Mouse (Mus musculus): Measurements from ENCODE around the gene Rgma. TPM values are rescaled to one million over a fixed set of nuclear protein-coding genes. Genes with fewer than 3 reads are reported as not detected.

Rgma gene
- polyA plus RNA-seq, 1 experiment, result 5.5 TPM

DNA sequence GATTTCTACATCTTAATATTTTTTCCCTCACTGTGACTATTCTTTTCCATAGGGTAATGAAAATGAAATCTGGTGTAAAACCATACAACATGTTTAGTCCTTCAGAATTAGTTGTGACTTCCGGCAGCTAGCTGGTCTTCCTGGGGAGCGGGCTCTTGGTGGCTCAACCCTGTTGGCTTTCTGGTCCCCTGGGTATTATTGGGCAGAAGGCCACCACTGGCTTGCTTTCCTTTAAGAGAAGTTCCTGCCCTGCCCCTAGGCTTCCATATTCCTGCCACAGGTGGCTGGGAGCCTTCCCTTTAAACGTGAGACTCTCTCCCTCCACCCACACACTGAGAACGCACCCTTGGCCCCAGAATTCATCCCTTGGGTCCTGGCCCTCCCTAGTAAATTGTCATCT, 9.8 kb upstream of the Rgma start:
- Histone ChIP-seq H3K9ac (ENCODE audit: low read depth, poor library complexity, severe bottlenecking) (no peak overlapping the region), H3K4me3 (ENCODE audit: low read depth, low read length) (no peak overlapping the region), H3K36me3 (ENCODE audit: control insufficient read depth, insufficient read depth, low read length, poor library complexity, severe bottlenecking) (no peaks in the 10 kb centered on the region), H3K27me3 (ENCODE audit: control insufficient read depth, insufficient read depth, low read length, poor library complexity, severe bottlenecking) (no peaks in the 10 kb centered on the region; the same call in 1 of the 2 replicates), H3K27ac (ENCODE audit: insufficient read depth, low read length) (no peak overlapping the region), H3K9me3 (replicated peaks; ENCODE audit: control insufficient read depth, insufficient read depth, low read length, poor library complexity, severe bottlenecking) (0 out of 2 replicates have a peak, but pooled peaks cover under 1% of the 10 kb centered on the region), H3K4me1 (ENCODE audit: control insufficient read depth, insufficient read depth, low read length) (no peaks in the 10 kb centered on the region)
- TF ChIP-seq CTCF (IDR thresholded peaks at IDR 0.05; ENCODE audit: low read depth, low read length) (no peak), POLR2A (IDR thresholded peaks at IDR 0.05; ENCODE audit: insufficient read depth, low read length) (no peak), EP300 (IDR thresholded peaks at IDR 0.05; ENCODE audit: insufficient read depth, low read depth, low read length) (no peak)

DNA sequence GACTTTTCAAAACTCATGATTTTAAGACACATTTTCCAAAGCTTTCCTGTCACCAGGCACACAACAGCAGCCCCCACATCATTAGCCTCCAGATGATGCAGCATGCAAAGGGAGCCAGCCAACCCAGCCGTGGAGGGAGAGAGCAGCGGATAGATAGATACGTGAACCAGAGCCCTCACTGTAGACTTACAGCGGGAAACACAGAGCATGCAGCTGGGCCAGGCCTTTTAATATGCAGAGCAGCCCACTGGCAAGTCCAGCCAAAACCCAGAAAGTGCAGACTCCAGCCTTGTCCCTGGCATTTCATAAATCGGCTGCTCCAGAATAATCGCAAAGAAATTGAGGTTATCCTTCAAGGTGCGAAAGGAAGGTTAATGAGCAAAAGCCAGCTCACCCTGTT, 9.3 kb upstream of the Rgma start:
- H3K9ac ChIP-seq (ENCODE audit: low read depth, poor library complexity, severe bottlenecking), result no peak overlapping the region
- peaks cover 5% of the 10 kb centered on the region; the same call in 1 of the 2 replicates for H3K9me3 ChIP-seq (replicated peaks; ENCODE audit: control insufficient read depth, insufficient read depth, low read length, poor library complexity, severe bottlenecking)
- no peaks in the 10 kb centered on the region for H3K36me3 ChIP-seq (ENCODE audit: control insufficient read depth, insufficient read depth, low read length, poor library complexity, severe bottlenecking)
- no peak overlapping the region for H3K4me3 ChIP-seq (ENCODE audit: low read depth, low read length)
- no peaks in the 10 kb centered on the region for H3K4me1 ChIP-seq (ENCODE audit: control insufficient read depth, insufficient read depth, low read length)
- H3K27ac ChIP-seq (ENCODE audit: insufficient read depth, low read length), result no peak overlapping the region
- H3K27me3 ChIP-seq (ENCODE audit: control insufficient read depth, insufficient read depth, low read length, poor library complexity, severe bottlenecking), result no peaks in the 10 kb centered on the region; the same call in 1 of the 2 replicates
- TF ChIP-seq CTCF (IDR thresholded peaks at IDR 0.05; ENCODE audit: low read depth, low read length) (no peak), POLR2A (IDR thresholded peaks at IDR 0.05; ENCODE audit: insufficient read depth, low read length) (no peak), EP300 (IDR thresholded peaks at IDR 0.05; ENCODE audit: insufficient read depth, low read depth, low read length) (no peak)

DNA sequence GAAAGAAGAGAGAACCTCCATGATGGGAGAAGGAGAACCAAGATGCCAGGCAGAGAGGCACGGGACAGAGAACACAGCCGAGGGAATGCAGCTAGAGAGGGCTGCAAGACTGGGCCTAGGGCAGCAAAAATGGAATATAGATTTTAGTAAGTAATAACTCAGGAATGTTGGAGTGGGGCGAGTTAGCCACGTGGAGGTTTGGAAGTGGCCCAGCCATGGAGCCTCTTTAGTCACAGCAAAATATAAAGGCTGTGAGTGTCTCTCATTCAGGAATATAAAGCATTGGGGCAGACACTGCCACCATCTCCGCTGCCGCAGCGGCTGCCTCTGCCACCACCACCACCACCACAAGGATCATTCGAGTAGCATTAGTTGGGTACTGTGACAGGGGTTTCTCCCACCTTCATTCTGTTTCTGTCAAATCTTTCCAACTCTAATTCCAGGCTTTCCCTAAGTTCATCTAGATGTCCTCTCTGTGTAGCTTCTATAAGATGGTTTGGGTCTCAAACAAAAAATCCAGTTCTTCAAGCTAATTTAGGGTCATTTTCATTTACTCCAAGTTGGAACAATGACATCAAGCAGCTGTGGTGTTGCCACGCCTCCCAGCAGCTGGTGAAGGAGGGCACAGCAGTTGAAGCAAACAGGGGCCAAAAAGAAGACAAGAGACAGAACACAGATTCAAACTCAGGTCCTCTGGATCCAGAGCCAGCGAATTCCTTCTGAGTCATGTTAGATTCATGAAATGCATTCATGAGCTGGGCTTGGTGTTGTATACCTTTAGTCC, 7.4 kb upstream of the Rgma start:
- H3K9ac ChIP-seq (ENCODE audit: low read depth, poor library complexity, severe bottlenecking), result no peak overlapping the region
- no peak overlapping the region for H3K27ac ChIP-seq (ENCODE audit: insufficient read depth, low read length)
- H3K36me3 ChIP-seq (ENCODE audit: control insufficient read depth, insufficient read depth, low read length, poor library complexity, severe bottlenecking), result no peaks in the 10 kb centered on the region
- no peaks in the 10 kb centered on the region for H3K4me1 ChIP-seq (ENCODE audit: control insufficient read depth, insufficient read depth, low read length)
- peaks cover 6% of the 10 kb centered on the region for H3K27me3 ChIP-seq (ENCODE audit: control insufficient read depth, insufficient read depth, low read length, poor library complexity, severe bottlenecking)
- no peak for TF ChIP-seq EP300 (IDR thresholded peaks at IDR 0.05; ENCODE audit: insufficient read depth, low read depth, low read length)
- no peak overlapping the region for H3K4me3 ChIP-seq (ENCODE audit: low read depth, low read length)
- H3K9me3 ChIP-seq (replicated peaks; ENCODE audit: control insufficient read depth, insufficient read depth, low read length, poor library complexity, severe bottlenecking), result peaks cover 12% of the 10 kb centered on the region

DNA sequence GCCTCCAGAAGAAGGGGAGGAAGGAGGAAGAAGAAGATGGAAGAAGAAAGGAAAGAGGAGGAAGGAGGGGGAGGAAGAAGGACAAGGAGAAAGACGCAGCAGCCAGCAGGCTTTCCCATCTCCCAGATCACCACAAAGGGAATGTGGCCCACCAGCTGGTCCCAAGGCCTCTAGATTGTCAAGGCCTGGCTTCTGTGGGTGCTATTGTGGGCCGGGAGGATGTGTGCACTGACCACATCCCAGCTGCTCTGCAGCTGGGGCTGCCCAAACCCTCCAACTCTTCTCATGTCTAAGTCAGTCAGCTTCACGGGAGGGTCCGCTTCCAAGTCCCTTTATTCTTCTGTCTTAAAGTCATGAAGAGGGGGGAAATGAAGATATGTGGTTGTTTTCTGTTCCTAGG, 5.3 kb upstream of the Rgma start:
- Histone ChIP-seq H3K9me3 (replicated peaks; ENCODE audit: control insufficient read depth, insufficient read depth, low read length, poor library complexity, severe bottlenecking) (peaks cover 14% of the 10 kb centered on the region), H3K4me1 (ENCODE audit: control insufficient read depth, insufficient read depth, low read length) (no peaks in the 10 kb centered on the region), H3K36me3 (ENCODE audit: control insufficient read depth, insufficient read depth, low read length, poor library complexity, severe bottlenecking) (no peaks in the 10 kb centered on the region), H3K27me3 (ENCODE audit: control insufficient read depth, insufficient read depth, low read length, poor library complexity, severe bottlenecking) (peaks cover 17% of the 10 kb centered on the region), H3K9ac (ENCODE audit: low read depth, poor library complexity, severe bottlenecking) (no peak overlapping the region), H3K4me3 (ENCODE audit: low read depth, low read length) (no peak overlapping the region), H3K27ac (ENCODE audit: insufficient read depth, low read length) (no peak overlapping the region)
- TF ChIP-seq POLR2A (IDR thresholded peaks at IDR 0.05; ENCODE audit: insufficient read depth, low read length) (no peak), EP300 (IDR thresholded peaks at IDR 0.05; ENCODE audit: insufficient read depth, low read depth, low read length) (no peak), CTCF (IDR thresholded peaks at IDR 0.05; ENCODE audit: low read depth, low read length) (no peak)

DNA sequence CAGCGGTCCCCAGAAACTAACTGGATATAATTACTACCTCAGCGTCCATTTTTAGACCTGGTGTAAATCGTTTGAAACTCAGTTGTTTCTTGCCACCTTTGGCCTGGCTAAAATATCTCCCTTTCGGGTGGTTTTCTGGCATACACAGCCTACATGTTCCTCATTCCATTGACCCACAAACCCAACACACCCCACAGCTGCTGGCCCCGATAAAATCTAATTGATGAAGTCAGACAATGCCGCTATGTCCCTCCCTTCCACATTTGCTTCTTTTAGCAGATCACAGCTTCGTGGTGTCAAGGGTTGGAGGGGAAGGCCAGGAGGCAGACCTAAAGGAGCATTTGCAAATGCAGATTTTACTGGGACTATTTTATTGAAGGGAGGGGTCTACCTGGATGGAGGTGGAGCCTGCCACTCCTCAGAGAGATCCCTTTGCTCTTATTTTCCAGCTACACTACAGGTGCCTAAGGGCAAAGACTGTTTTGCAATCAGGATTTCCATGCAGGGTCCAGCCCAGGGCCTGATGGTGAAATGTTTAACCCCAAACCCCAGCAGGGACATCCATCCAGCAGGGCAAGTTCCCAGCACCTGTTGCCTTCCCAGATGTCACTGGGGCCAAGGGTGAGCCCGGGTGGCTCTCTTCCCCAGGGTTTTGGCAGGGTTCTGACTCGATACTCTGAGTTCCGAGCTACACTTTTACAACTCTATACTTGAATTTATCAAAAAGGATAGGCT, 3.6 kb upstream of the Rgma start:
- Histone ChIP-seq H3K27ac (ENCODE audit: insufficient read depth, low read length) (no peak overlapping the region), H3K9me3 (replicated peaks; ENCODE audit: control insufficient read depth, insufficient read depth, low read length, poor library complexity, severe bottlenecking) (peaks cover 14% of the 10 kb centered on the region), H3K36me3 (ENCODE audit: control insufficient read depth, insufficient read depth, low read length, poor library complexity, severe bottlenecking) (no peaks in the 10 kb centered on the region), H3K4me1 (ENCODE audit: control insufficient read depth, insufficient read depth, low read length) (no peaks in the 10 kb centered on the region), H3K4me3 (ENCODE audit: low read depth, low read length) (no peak overlapping the region), H3K27me3 (ENCODE audit: control insufficient read depth, insufficient read depth, low read length, poor library complexity, severe bottlenecking) (peaks cover 24% of the 10 kb centered on the region), H3K9ac (ENCODE audit: low read depth, poor library complexity, severe bottlenecking) (no peak overlapping the region)
- TF ChIP-seq POLR2A (IDR thresholded peaks at IDR 0.05; ENCODE audit: insufficient read depth, low read length), result no peak
- TF ChIP-seq CTCF (IDR thresholded peaks at IDR 0.05; ENCODE audit: low read depth, low read length), result no peak
- TF ChIP-seq EP300 (IDR thresholded peaks at IDR 0.05; ENCODE audit: insufficient read depth, low read depth, low read length), result no peak
